Mouse (Mus musculus) heart, adult 2 months (tissue): Measurements from ENCODE around the gene Cntd1. TPM values are rescaled to one million over a fixed set of nuclear protein-coding genes. Genes with fewer than 3 reads are reported as not detected.

ENCODE experiments used
- DNase-seq, 2 experiments: peaks; one replicate each; pipeline ENCODE4 v3.0.0; 2021
- H3K27ac ChIP-seq: fragments of 200-600 bp; 2 replicates; pipeline ENCODE4 v1.8.1; 2022
- H3K27me3 ChIP-seq: fragments of 200-500 bp; 2 replicates; pipeline ENCODE4 v1.6.1; 2012; ENCODE audit warnings: mild to moderate bottlenecking, low read length, inconsistent platforms, mixed read lengths; ENCODE audit not compliant: control insufficient read depth, insufficient read depth
- H3K36me3 ChIP-seq: fragments of 200-500 bp; 2 replicates; pipeline ENCODE4 v1.6.1; 2012; ENCODE audit warnings: low read length, inconsistent platforms; ENCODE audit not compliant: control insufficient read depth, insufficient read depth
- H3K4me1 ChIP-seq: fragments of 200-500 bp; 2 replicates; pipeline ENCODE4 v1.6.1; 2011; ENCODE audit warnings: low read length; ENCODE audit not compliant: control insufficient read depth, insufficient read depth
- H3K4me3 ChIP-seq: fragments of 200-600 bp; 2 replicates; pipeline ENCODE4 v1.8.1; 2022
- H3K79me2 ChIP-seq: fragments of 200-500 bp; replicated peaks from 2 replicates; pipeline ENCODE4 v1.6.1; 2012; ENCODE audit warnings: mild to moderate bottlenecking, inconsistent platforms, low read length, moderate library complexity, mixed read lengths; ENCODE audit not compliant: control insufficient read depth, insufficient read depth
- H3K9ac ChIP-seq: fragments of 200-500 bp; 2 replicates; pipeline ENCODE4 v1.6.1; 2012; ENCODE audit warnings: low read depth, mild to moderate bottlenecking, control low read depth, inconsistent platforms, low read length, mixed read lengths
- CTCF ChIP-seq: fragments of 200-600 bp; IDR thresholded peaks from 2 replicates; pipeline ENCODE4 v1.8.1; 2022; ENCODE audit warnings: antibody characterized with exemption, mild to moderate bottlenecking, moderate library complexity
- EP300 ChIP-seq: fragments of 200-500 bp; IDR thresholded peaks from 2 replicates; pipeline ENCODE4 v1.6.1; 2011; ENCODE audit warnings: low read depth, low read length, control low read depth; ENCODE audit not compliant: insufficient read depth
- POLR2A ChIP-seq: fragments of 200-500 bp; IDR thresholded peaks from 2 replicates; pipeline ENCODE4 v1.6.1; 2011; ENCODE audit warnings: mild to moderate bottlenecking, low read depth, low read length, control low read depth; ENCODE audit not compliant: insufficient read depth
- WGBS: fragments of 180-500 bp; shearing (Covaris S2); methylation state at CpG from one replicate; pipeline ENCODE4 v1.1.7; 2018; 5-methylcytosine and 5-hydroxymethylcytosine counted together
- intact Hi-C: fragments of 180-260 bp; cut with DNase I; formaldehyde crosslinking; loops from one replicate; pipeline ENCODE4 v1.15.1; 2025
- polyA plus RNA-seq: library from polyadenylated mRNA; depleted of rRNA; stranded (reverse); fragments of >200 nt; gene quantifications from 2 replicates; pipeline ENCODE4 v1.2.3, GENCODE M21; 2012
- total RNA-seq, 2 experiments: library from RNA; stranded (reverse); gene quantifications; 2 replicates each; pipeline ENCODE4 v1.2.3; 2021

The Cntd1 gene
- total and polyA plus RNA-seq, 3 experiments: 0.12 to 0.36 (median 0.23) TPM

DNA sequence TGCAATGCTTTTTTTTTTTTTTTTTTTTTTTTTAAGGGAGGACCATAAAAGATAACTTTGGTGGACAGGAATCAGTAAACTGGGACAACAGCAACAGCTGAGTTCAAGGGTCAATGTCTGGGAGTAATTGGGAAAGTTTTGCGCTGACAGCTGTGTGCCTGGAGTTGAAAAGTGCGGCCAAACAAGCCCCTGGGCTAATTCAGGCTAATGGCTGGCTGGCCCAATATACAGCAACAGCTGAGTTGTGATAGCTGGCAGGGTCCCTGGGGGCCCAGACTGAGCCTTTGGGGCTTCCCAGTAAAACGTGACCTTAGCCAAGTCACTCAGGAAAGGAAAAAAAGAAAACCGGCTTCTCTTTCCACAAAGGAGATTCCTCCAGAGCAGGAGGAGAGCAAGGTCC lies 33.7 kb upstream of the Cntd1 start:
- Histone ChIP-seq H3K9ac (no peak overlapping the region; the same call in 1 of the 2 replicates), H3K4me1 (peaks cover 7% of the 10 kb centered on the region)
- 34% methylated on average over 4 of the region's 4 CpGs for WGBS

DNA sequence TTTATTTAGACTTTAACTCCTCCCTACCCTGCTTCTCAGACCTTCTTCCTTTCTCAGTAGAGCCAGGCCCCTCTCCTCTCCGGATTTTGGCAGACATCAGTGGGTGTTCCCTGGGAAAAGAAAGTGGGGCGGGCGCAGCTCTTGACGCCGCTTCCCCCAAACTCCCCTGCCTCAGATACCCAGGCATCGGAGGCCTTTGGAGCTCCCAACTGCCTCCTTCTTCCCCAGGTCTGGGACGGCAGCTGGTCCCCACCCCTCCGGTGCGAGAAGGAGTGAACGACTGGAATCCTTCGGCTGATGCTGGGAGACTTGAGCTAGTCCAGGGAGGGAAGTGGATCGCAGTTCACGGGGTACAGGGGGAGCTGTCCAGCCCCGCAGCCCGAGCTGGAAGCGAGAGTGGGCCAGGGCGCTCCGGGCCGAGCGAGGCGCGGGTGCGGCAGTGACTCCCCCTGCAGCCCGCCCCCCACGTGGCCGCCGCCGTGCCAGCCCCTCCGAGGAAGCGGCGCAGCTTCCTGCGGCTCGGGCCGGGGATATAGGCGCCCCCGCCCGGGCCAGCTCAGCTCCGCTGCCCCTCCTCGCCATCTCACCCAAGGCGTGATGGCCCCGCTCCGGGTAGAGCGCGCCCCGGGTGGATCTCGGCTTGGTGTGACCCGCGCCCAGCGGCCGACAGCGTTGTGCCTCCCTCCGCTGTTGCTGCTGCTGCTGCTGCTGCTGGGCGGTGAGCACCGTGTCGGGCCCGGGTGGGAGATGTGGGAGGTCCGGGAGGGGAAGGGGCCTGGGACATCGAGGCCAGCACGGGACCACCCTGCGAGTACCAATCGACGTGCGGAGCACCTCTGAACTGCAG lies 32.7 kb upstream of the Cntd1 start, which contains the start of gene Ramp2:
Gene Ramp2, plus strand, starts transcription at position 174 of the 847 bp plus-strand sequence.
- DNase-seq: peak; percentile 85 to 86
- intact Hi-C loops: no loop called here
- peak; percentile 22 for TF ChIP-seq CTCF
- TF ChIP-seq POLR2A: peak; percentile 85
- TF ChIP-seq EP300: no peak
- Histone ChIP-seq H3K27me3 (0 out of 2 replicates have a peak, but pooled peaks cover 2% of the 10 kb centered on the region), H3K79me2 (no peaks in the 10 kb centered on the region), H3K4me1 (peaks cover 7% of the 10 kb centered on the region), H3K36me3 (peaks cover 2% of the 10 kb centered on the region; the same call in 1 of the 2 replicates), H3K27ac (peak within 1 kb of the TSS; percentile 95), H3K9ac (peak within 1 kb of the TSS; percentile 98), H3K4me3 (peak within 1 kb of the TSS; percentile 79)
- 1% methylated on average over 50 of the region's 63 CpGs for WGBS

More for the DNA sequence above, 33.7 kb upstream of the Cntd1 start:
- DNase-seq: peak; percentile 68 to 82
- H3K4me3 ChIP-seq: no peak overlapping the region
- H3K27me3 ChIP-seq: 0 out of 2 replicates have a peak, but pooled peaks cover 2% of the 10 kb centered on the region
- peak overlapping the region; percentile 95 for H3K27ac ChIP-seq
- TF ChIP-seq CTCF (no peak), EP300 (0 out of 2 replicates have a peak, but pooled peaks have one; percentile 16)
- intact Hi-C loops: no loop called here
- H3K79me2 ChIP-seq: no peaks in the 10 kb centered on the region
- H3K36me3 ChIP-seq: peaks cover 2% of the 10 kb centered on the region; the same call in 1 of the 2 replicates

DNA sequence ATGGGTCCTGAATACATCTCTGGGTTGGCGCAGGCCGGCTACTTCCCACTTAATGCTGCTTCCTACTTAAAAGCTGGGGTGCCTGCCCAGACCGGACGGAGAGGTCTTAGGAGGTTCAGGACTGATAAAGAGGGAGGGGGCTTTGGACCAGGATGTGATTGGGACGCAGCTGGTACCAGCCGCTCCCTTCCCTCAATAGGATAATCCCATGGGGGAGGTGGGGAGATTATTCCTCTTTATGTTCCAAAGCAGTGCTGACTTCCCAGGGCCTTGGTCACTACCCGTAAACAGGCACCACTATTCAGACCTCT lies 32.2 kb upstream of the Cntd1 start:
- 0 out of 2 replicates have a peak, but pooled peaks cover 2% of the 10 kb centered on the region for H3K27me3 ChIP-seq
- intact Hi-C loops: no loop called here

DNA sequence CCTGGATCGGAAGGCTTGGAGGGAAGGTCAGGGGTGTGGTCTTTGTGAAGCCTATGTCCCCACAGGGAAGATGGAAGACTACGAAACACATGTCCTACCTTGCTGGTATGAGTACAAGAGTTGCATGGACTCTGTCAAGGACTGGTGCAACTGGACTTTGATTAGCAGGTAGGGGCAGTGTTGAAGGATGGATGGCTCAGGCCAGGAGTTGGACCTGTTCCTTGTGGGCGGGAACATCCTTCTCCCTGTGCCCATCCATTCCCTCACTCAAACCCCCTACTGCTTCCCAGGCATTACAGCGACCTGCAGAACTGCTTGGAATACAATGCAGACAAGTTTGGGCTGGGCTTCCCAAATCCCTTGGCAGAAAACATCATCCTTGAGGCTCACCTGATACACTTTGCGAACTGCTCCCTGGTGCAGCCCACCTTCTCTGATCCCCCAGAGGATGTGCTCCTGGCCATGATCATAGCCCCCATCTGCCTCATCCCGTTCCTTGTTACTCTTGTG lies 31.2 kb upstream of the Cntd1 start:
- TF ChIP-seq EP300: no peak
- TF ChIP-seq POLR2A: no peak
- no peak for TF ChIP-seq CTCF
- DNase-seq: no peak
- WGBS: 50% methylated on average over 6 of the region's 6 CpGs

More for the DNA sequence above, 32.2 kb upstream of the Cntd1 start:
- peak overlapping the region; percentile 79 for H3K4me3 ChIP-seq
- peaks cover 2% of the 10 kb centered on the region; the same call in 1 of the 2 replicates for H3K36me3 ChIP-seq
- peak overlapping the region; percentile 95 for H3K27ac ChIP-seq
- WGBS: 9% methylated on average over 7 of the region's 7 CpGs
- DNase-seq: no peak
- no peaks in the 10 kb centered on the region for H3K79me2 ChIP-seq
- 0 out of 2 replicates have a peak, but pooled peaks have one; percentile 16 for TF ChIP-seq POLR2A
- no peak for TF ChIP-seq CTCF
- no peak for TF ChIP-seq EP300
- peaks cover 7% of the 10 kb centered on the region for H3K4me1 ChIP-seq
- H3K9ac ChIP-seq: peak overlapping the region; percentile 98

DNA sequence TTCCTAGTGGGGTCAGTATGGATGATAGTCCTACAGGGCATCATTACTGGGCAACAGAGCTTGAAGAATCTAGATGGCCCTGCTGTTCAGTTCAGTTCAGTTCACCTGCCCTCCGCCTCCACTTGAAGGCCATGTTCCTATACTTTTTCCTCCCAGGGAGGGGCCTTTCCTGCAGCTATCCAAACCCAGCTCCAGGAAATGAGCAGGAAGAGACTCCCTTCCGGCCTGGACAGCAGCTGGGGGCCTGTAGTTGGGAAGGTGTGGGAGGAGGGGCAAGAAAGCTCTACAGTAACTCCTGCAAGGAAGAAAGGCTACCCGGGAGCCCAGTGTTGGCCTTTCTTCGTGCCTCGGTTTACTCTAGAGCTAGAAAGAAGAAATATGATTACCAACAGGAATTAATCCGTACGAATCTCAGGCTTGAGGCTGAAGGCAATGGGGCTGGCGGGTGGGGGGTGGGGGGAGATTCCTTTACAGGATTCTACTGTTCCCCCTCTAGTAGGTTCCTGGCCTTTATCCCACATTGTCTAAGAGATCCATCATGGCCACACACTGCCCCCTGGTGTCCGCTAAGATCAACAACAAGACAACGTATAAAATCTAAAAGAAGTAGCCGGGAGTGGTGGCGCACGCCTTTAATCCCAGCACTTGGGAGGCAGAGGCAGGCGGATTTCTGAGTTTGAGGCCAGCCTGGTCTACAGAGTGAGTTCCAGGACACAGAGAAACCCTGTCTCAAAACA lies 30.4 kb upstream of the Cntd1 start:
- Histone ChIP-seq H3K27me3 (0 out of 2 replicates have a peak, but pooled peaks cover 2% of the 10 kb centered on the region), H3K9ac (peak overlapping the region; percentile 2; the same call in 1 of the 2 replicates), H3K27ac (peak overlapping the region; percentile 95), H3K36me3 (peaks cover 2% of the 10 kb centered on the region; the same call in 1 of the 2 replicates), H3K79me2 (no peaks in the 10 kb centered on the region), H3K4me1 (peaks cover 11% of the 10 kb centered on the region), H3K4me3 (peak overlapping the region; percentile 79)
- TF ChIP-seq EP300 (0 out of 2 replicates have a peak, but pooled peaks have one; percentile 84), POLR2A (peak; percentile 66), CTCF (peak; percentile 75)
- 16% methylated on average over 14 of the region's 14 CpGs for WGBS
- intact Hi-C loops: loop anchor here (1.0 kb wide), 2 partner anchors 17 to 36 kb away; no protein-coding TSS in a partner anchor
- DNase-seq: peak; percentile 79 to 80

More for the DNA sequence above, 31.2 kb upstream of the Cntd1 start:
- H3K79me2 ChIP-seq: no peaks in the 10 kb centered on the region
- H3K36me3 ChIP-seq: peaks cover 2% of the 10 kb centered on the region; the same call in 1 of the 2 replicates
- H3K27me3 ChIP-seq: 0 out of 2 replicates have a peak, but pooled peaks cover 2% of the 10 kb centered on the region
- H3K27ac ChIP-seq: peak overlapping the region; percentile 95
- H3K4me3 ChIP-seq: peak overlapping the region; percentile 79
- intact Hi-C loops: loop anchor here (1.0 kb wide), 2 partner anchors 16 to 35 kb away; no protein-coding TSS in a partner anchor
- H3K4me1 ChIP-seq: peaks cover 7% of the 10 kb centered on the region
- H3K9ac ChIP-seq: peak overlapping the region; percentile 98
